Mouse (Mus musculus): ENCODE measurements around the gene Fam110a.

DNA sequence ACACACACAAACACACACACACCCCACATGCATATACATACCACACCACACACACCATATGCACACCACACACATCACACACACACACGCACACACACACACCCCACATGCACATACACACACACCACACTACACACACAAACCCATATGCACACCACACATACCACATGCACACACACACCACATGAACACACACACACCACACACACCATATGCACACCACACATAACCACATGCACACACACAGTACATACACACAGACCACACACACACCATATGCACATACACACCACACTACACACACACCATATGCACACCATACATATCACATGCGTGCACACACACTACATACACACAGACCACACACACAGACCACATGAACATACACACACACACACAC lies 32.4 kb downstream of the Fam110a start:
- TF ChIP-seq CTCF (conservative IDR thresholded peaks at IDR 0.05; ENCODE audit: insufficient read depth, insufficient read length, low read depth, low read length) (no peak), POLR2A (IDR thresholded peaks at IDR 0.05; ENCODE audit: low read depth, low read length) (no peak)
